Mouse (Mus musculus): ENCODE data around the gene Hoxc5. TPM values are rescaled to one million over a fixed set of nuclear protein-coding genes. Genes with fewer than 3 reads are reported as not detected.

Hoxc5 gene
- polyA plus RNA-seq, 1 experiment from 2014 or later, result 3.9 TPM

GRCm38 (mm10) chr15:103059393-103059992 is 92.2 kb downstream of the Hoxc5 start:
- Histone ChIP-seq H3K9ac (ENCODE audit: low read depth, low read length) (0 out of 2 replicates have a peak overlapping the region, but pooled peaks have one; percentile 11), H3K27ac (ENCODE audit: low read depth, low read length) (peak overlapping the region; percentile 22; the same call in 1 of the 2 replicates), H3K36me3 (ENCODE audit: control insufficient read depth, insufficient read depth) (no peaks in the 10 kb centered on the region), H3K4me3 (ENCODE audit: low read depth, low read length) (peak overlapping the region; percentile 10), H3K27me3 (replicated peaks; ENCODE audit: control insufficient read depth, insufficient read depth, low read length) (peaks cover 59% of the 10 kb centered on the region), H3K4me2 (replicated peaks; ENCODE audit: low read depth) (peak overlapping the region; percentile 53), H3K4me1 (replicated peaks; ENCODE audit: control insufficient read depth, insufficient read depth, low read length) (no peaks in the 10 kb centered on the region), H3K9me3 (ENCODE audit: control insufficient read depth) (no peaks in the 10 kb centered on the region)
- ATAC-seq, result no peak
- no peak for TF ChIP-seq CTCF (IDR thresholded peaks at IDR 0.05; ENCODE audit: low read depth)
- 17% methylated on average over 21 of the region's 21 CpGs for WGBS

GRCm38 (mm10) chr15:103060021-103060340 is 92.7 kb downstream of the Hoxc5 start:
- Histone ChIP-seq H3K4me3 (ENCODE audit: low read depth, low read length) (0 out of 2 replicates have a peak overlapping the region, but pooled peaks have one; percentile 25), H3K4me1 (replicated peaks; ENCODE audit: control insufficient read depth, insufficient read depth, low read length) (no peaks in the 10 kb centered on the region), H3K4me2 (replicated peaks; ENCODE audit: low read depth) (peak overlapping the region; percentile 53), H3K36me3 (ENCODE audit: control insufficient read depth, insufficient read depth) (no peaks in the 10 kb centered on the region), H3K9ac (ENCODE audit: low read depth, low read length) (no peak overlapping the region), H3K27me3 (replicated peaks; ENCODE audit: control insufficient read depth, insufficient read depth, low read length) (peaks cover 61% of the 10 kb centered on the region), H3K9me3 (ENCODE audit: control insufficient read depth) (no peaks in the 10 kb centered on the region), H3K27ac (ENCODE audit: low read depth, low read length) (no peak overlapping the region; the same call in 1 of the 2 replicates)
- WGBS, result 46% methylated on average over 11 of the region's 11 CpGs
- no peak for ATAC-seq
- TF ChIP-seq CTCF (IDR thresholded peaks at IDR 0.05; ENCODE audit: low read depth), result no peak

DNA sequence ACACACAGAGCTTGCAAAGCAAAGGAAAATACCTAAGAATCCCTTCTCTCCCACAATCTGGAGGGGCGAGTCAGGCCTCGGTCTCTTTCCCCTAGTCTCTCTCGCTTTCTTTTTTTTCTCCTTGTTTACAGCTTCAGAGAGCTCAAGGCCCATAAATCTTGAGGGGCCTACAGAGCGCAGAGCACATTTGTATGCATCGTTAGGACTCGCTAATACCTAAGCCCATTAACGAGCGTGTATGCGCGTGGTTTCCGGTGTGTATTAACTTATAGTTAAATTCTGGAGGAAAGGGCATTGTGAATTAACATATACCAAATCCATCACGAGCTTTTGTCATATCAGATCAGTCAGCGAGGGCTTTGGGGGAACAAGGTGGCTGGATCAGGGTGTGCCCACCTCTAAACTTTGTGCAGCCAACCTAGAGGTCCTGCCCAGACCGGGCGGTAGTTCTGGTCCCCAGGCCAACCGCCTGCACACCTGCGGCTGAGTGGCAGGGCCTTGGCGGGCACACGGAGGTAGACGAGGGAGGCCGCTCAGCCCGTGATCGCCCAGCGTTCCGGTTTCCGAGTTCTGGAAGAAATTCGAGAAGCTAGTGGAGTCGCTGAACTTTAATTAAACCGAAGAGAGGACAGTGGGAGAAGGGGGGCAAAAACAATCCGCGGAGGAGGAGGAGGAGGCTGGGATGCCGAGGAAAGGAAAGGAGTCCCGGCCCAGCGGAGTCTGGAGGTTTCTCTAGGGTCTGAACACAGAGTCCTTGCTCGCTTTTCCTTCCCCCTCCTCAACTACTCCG is 93.3 kb downstream of the Hoxc5 start:
- Histone ChIP-seq H3K9ac (ENCODE audit: low read depth, low read length) (no peak overlapping the region), H3K4me1 (replicated peaks; ENCODE audit: control insufficient read depth, insufficient read depth, low read length) (no peaks in the 10 kb centered on the region), H3K27me3 (replicated peaks; ENCODE audit: control insufficient read depth, insufficient read depth, low read length) (peaks cover 67% of the 10 kb centered on the region), H3K4me2 (replicated peaks; ENCODE audit: low read depth) (peak overlapping the region; percentile 53), H3K36me3 (ENCODE audit: control insufficient read depth, insufficient read depth) (no peaks in the 10 kb centered on the region), H3K27ac (ENCODE audit: low read depth, low read length) (peak overlapping the region; percentile 73), H3K9me3 (ENCODE audit: control insufficient read depth) (no peaks in the 10 kb centered on the region), H3K4me3 (ENCODE audit: low read depth, low read length) (peak overlapping the region; percentile 25)
- TF ChIP-seq CTCF (IDR thresholded peaks at IDR 0.05; ENCODE audit: low read depth), result no peak
- peak; percentile 31; the same call in 1 of the 2 replicates for ATAC-seq
- WGBS, result 11% methylated on average over 36 of the region's 36 CpGs

- H3K36me3 ChIP-seq (ENCODE audit: control insufficient read depth, insufficient read depth), result no peaks in the 10 kb centered on the region
Observed at GRCm38 (mm10) chr15:103061131-103061825, 94.0 kb downstream of the Hoxc5 start.

GRCm38 (mm10) chr15:103061988-103062387 is 94.7 kb downstream of the Hoxc5 start:
- no peak overlapping the region for H3K9ac ChIP-seq (ENCODE audit: low read depth, low read length)
- no peaks in the 10 kb centered on the region for H3K36me3 ChIP-seq (ENCODE audit: control insufficient read depth, insufficient read depth)
- no peak for TF ChIP-seq CTCF (IDR thresholded peaks at IDR 0.05; ENCODE audit: low read depth)
- H3K27ac ChIP-seq (ENCODE audit: low read depth, low read length), result no peak overlapping the region
- ATAC-seq, result no peak
- H3K27me3 ChIP-seq (replicated peaks; ENCODE audit: control insufficient read depth, insufficient read depth, low read length), result peaks cover 69% of the 10 kb centered on the region
- no peaks in the 10 kb centered on the region for H3K9me3 ChIP-seq (ENCODE audit: control insufficient read depth)
- H3K4me2 ChIP-seq (replicated peaks; ENCODE audit: low read depth), result no peak overlapping the region
- H3K4me3 ChIP-seq (ENCODE audit: low read depth, low read length), result no peak overlapping the region
- WGBS, result 17% methylated on average over 2 of the region's 2 CpGs
- H3K4me1 ChIP-seq (replicated peaks; ENCODE audit: control insufficient read depth, insufficient read depth, low read length), result no peaks in the 10 kb centered on the region

More at GRCm38 (mm10) chr15:103061131-103061825, 94.0 kb downstream of the Hoxc5 start:
- WGBS, result 2% methylated on average over 30 of the region's 30 CpGs
- Histone ChIP-seq H3K9ac (ENCODE audit: low read depth, low read length) (no peak overlapping the region), H3K27me3 (replicated peaks; ENCODE audit: control insufficient read depth, insufficient read depth, low read length) (peaks cover 71% of the 10 kb centered on the region), H3K4me2 (replicated peaks; ENCODE audit: low read depth) (peak overlapping the region; percentile 53), H3K4me3 (ENCODE audit: low read depth, low read length) (peak overlapping the region; percentile 25), H3K4me1 (replicated peaks; ENCODE audit: control insufficient read depth, insufficient read depth, low read length) (no peaks in the 10 kb centered on the region), H3K27ac (ENCODE audit: low read depth, low read length) (peak overlapping the region; percentile 73; the same call in 1 of the 2 replicates), H3K9me3 (ENCODE audit: control insufficient read depth) (no peaks in the 10 kb centered on the region)
- ATAC-seq, result 0 out of 2 replicates have a peak, but pooled peaks have one; percentile 22
- no peak for TF ChIP-seq CTCF (IDR thresholded peaks at IDR 0.05; ENCODE audit: low read depth)

DNA sequence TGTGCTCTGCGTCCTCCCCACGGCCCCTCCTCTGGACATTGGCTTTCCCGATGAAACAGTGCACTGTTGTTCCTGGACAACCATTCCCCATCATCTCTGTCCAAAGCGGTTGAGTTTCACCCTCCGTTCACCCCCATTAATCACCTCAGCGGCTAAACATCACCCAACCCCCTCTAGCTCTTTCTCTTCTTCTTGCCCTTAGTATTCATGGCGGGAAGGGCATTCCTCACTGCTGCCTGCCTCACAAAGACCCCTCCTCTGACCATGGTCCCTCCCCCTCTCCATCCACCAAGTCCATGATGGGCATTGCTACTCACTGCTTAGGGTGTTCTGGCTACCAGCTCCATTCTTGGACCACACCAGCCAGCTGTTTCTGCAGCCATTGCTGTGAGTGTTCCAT is 98.4 kb downstream of the Hoxc5 start:
- ATAC-seq, result no peak
- no peak overlapping the region for H3K9ac ChIP-seq (ENCODE audit: low read depth, low read length)
- H3K27me3 ChIP-seq (replicated peaks; ENCODE audit: control insufficient read depth, insufficient read depth, low read length), result peaks cover 52% of the 10 kb centered on the region
- H3K27ac ChIP-seq (ENCODE audit: low read depth, low read length), result no peak overlapping the region
- no peaks in the 10 kb centered on the region for H3K4me1 ChIP-seq (replicated peaks; ENCODE audit: control insufficient read depth, insufficient read depth, low read length)
- WGBS, result 40% methylated on average over 7 of the region's 7 CpGs
- TF ChIP-seq CTCF (IDR thresholded peaks at IDR 0.05; ENCODE audit: low read depth), result no peak
- H3K4me3 ChIP-seq (ENCODE audit: low read depth, low read length), result no peak overlapping the region
- no peaks in the 10 kb centered on the region for H3K9me3 ChIP-seq (ENCODE audit: control insufficient read depth)
- H3K4me2 ChIP-seq (replicated peaks; ENCODE audit: low read depth), result no peak overlapping the region
- no peaks in the 10 kb centered on the region for H3K36me3 ChIP-seq (ENCODE audit: control insufficient read depth, insufficient read depth)

MicroRNAs encoded within 50 kb of the gene (microRNA counts, 519-probe panel; counts per million panel counts)
- microRNA mmu-miR-615-3p (not detected), microRNA mmu-miR-615-5p (not detected)

Small RNA genes within 50 kb of the gene (microRNA-seq; reads per million reads assigned to microRNA genes)
- gene Mir196a-2 (9.5 reads per million, percentile 20 among the genes with 10 or more reads in this experiment), gene Mir615 (290 reads per million, percentile 61 among the genes with 10 or more reads in this experiment)

Other genes with a start within 250 kb of the Hoxc5 start
- gene Calcoco1, start 245.3 kb upstream of the Hoxc5 start, polyA plus RNA-seq (2015; fragmentation: Nextera tagmentation; extraction: Ambion mirVana), result 14.2 and 14.4 TPM in 2 replicates
- gene Hoxc13, start 46.3 kb upstream of the Hoxc5 start, polyA plus RNA-seq (2015; fragmentation: Nextera tagmentation; extraction: Ambion mirVana), result not detected in 2 replicates
- not detected in 2 replicates for gene Hoxc12, start 30.7 kb upstream of the Hoxc5 start, polyA plus RNA-seq (2015; fragmentation: Nextera tagmentation; extraction: Ambion mirVana)
- gene Hoxc11, start 13.0 kb upstream of the Hoxc5 start, polyA plus RNA-seq (2015; fragmentation: Nextera tagmentation; extraction: Ambion mirVana), result not detected in 2 replicates
- gene Hoxc10, start 647 bp upstream of the Hoxc5 start, polyA plus RNA-seq (2015; fragmentation: Nextera tagmentation; extraction: Ambion mirVana), result 0.25 TPM in 1 of 2 replicates, not detected in the other
- gene Hoxc9, start 9.0 kb downstream of the Hoxc5 start, polyA plus RNA-seq (2015; fragmentation: Nextera tagmentation; extraction: Ambion mirVana), result 0.43 and 0.58 TPM in 2 replicates
- 3.5 and 4.6 TPM in 2 replicates for gene Hoxc8, start 23.2 kb downstream of the Hoxc5 start, polyA plus RNA-seq (2015; fragmentation: Nextera tagmentation; extraction: Ambion mirVana)
- 3.0 and 3.5 TPM in 2 replicates for gene Hoxc6, start 30.8 kb downstream of the Hoxc5 start, polyA plus RNA-seq (2015; fragmentation: Nextera tagmentation; extraction: Ambion mirVana)
- gene Hoxc4, start 51.5 kb downstream of the Hoxc5 start, polyA plus RNA-seq (2015; fragmentation: Nextera tagmentation; extraction: Ambion mirVana), result 4.8 and 5.2 TPM in 2 replicates
- 8.6 and 9.2 TPM in 2 replicates for gene Smug1, start 199.6 kb downstream of the Hoxc5 start, polyA plus RNA-seq (2015; fragmentation: Nextera tagmentation; extraction: Ambion mirVana)

Data from intestine, postnatal 0 days (tissue).